Mouse (Mus musculus) stomach, embryonic 14.5 days (tissue): ENCODE measurements around the gene Ildr2. TPM values are rescaled to one million over a fixed set of nuclear protein-coding genes. Genes with fewer than 3 reads are reported as not detected.

Source experiments
- ATAC-seq: fragments of 200-750 bp; cut with Nextera tagmentation; 2 replicates; pipeline ENCODE4 v1.8.0; 2017; ENCODE audit warnings: low read depth, moderate TSS enrichment; ENCODE audit not compliant: insufficient number of reproducible peaks, insufficient read depth, low FRiP score
- H3K27ac ChIP-seq: fragments of 300-500 bp; sonication (generic); 2 replicates; pipeline ENCODE4 v1.5.1; 2014; ENCODE audit warnings: mild to moderate bottlenecking, low read length, moderate library complexity, mixed read lengths
- H3K27me3 ChIP-seq: fragments of 300-500 bp; sonication (generic); 2 replicates; pipeline ENCODE4 v1.6.1; 2014; ENCODE audit warnings: low read length, control low read depth, mixed read lengths; ENCODE audit not compliant: control insufficient read depth, insufficient read depth
- H3K36me3 ChIP-seq: fragments of 300-500 bp; sonication (generic); 2 replicates; pipeline ENCODE4 v1.6.1; 2014; ENCODE audit warnings: mild to moderate bottlenecking, control low read depth, low read length, moderate library complexity, mixed read lengths; ENCODE audit not compliant: control insufficient read depth, insufficient read depth
- H3K4me1 ChIP-seq: fragments of 300-500 bp; sonication (generic); 2 replicates; pipeline ENCODE4 v1.6.1; 2014; ENCODE audit warnings: low read length, control low read depth, mixed read lengths; ENCODE audit not compliant: control insufficient read depth, insufficient read depth
- H3K4me2 ChIP-seq: fragments of 300-500 bp; sonication (generic); replicated peaks from 2 replicates; pipeline ENCODE4 v1.6.1; 2014; ENCODE audit warnings: low read depth, low read length, control low read depth
- H3K4me3 ChIP-seq: fragments of 300-500 bp; sonication (generic); 2 replicates; pipeline ENCODE4 v1.5.1; 2014; ENCODE audit warnings: low read depth, low read length, control low read depth
- H3K9ac ChIP-seq: fragments of 300-500 bp; sonication (generic); replicated peaks from 2 replicates; pipeline ENCODE4 v1.6.1; 2014; ENCODE audit warnings: low read depth, mild to moderate bottlenecking, control low read depth, low read length, moderate library complexity, mixed read lengths
- H3K9me3 ChIP-seq: fragments of 300-500 bp; sonication (generic); 2 replicates; pipeline ENCODE4 v1.6.1; 2016; ENCODE audit warnings: low read depth, low read length, control low read depth; ENCODE audit not compliant: control insufficient read depth
- WGBS: fragments of 180-500 bp; shearing (Covaris S2); extraction: QIAGEN DNeasy Blood & Tissue Kit; methylation state at CpG from one replicate; pipeline ENCODE4 v1.1.7; 2014; 5-methylcytosine and 5-hydroxymethylcytosine counted together
- polyA plus RNA-seq: library from polyadenylated mRNA; unstranded; fragments of >200 nt; fragmentation: Nextera tagmentation; extraction: Ambion mirVana; gene quantifications from 2 replicates; pipeline ENCODE4 v1.2.1, GENCODE M21; 2014

The Ildr2 gene
- polyA plus RNA-seq, 1 experiment from 2014 or later = 1.1 TPM

DNA sequence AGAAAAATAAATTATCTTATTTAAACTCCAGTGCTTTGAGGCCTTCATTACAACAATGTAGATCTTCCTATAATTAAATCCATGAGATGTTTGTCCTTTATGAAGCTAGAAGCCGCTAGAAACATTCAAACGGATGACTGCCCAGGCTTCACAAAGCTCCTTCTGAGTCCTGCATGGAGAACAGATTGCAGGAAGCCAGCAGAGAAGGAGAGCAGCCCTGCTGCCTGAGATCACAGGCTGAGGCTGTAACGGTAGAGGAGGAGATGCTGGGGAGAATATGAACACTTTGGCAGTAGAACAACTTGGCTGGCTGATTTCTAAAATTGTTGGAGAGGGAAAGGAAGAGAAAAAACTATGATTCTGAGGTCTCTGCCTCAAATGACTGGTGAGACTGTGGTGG is 76.8 kb downstream of the Ildr2 start:
- Histone ChIP-seq H3K27me3 (no peaks in the 10 kb centered on the region), H3K4me1 (no peaks in the 10 kb centered on the region), H3K9me3 (no peaks in the 10 kb centered on the region), H3K36me3 (no peaks in the 10 kb centered on the region), H3K9ac (no peak overlapping the region), H3K4me2 (no peak overlapping the region), H3K4me3 (no peak overlapping the region), H3K27ac (no peak overlapping the region)
- 52% methylated on average over 3 of the region's 3 CpGs for WGBS
- no peak for ATAC-seq

DNA sequence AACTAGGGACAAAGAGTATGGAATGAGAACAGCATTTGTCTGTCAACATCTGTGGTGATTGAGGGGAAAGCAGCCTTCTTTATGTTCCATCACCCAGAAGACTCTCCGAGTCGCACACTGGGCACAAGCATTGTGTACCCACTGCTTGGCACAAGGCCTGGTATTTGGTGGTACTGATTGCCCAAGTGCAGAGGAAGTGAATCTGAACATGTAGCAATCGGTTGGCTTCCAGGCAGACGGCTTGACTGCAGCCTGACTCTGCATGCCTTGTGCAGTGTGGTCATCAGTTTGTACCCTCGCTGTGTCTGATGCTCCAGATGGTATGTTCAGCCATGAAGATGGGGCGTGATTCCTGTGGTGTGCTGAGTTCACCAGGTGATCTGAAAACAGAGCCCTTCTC is 85.2 kb downstream of the Ildr2 start:
- no peak overlapping the region for H3K4me2 ChIP-seq
- H3K27ac ChIP-seq = no peak overlapping the region
- WGBS = 87% methylated on average over 6 of the region's 6 CpGs
- no peak overlapping the region for H3K4me3 ChIP-seq
- no peak overlapping the region for H3K9ac ChIP-seq
- no peaks in the 10 kb centered on the region for H3K27me3 ChIP-seq
- no peaks in the 10 kb centered on the region for H3K4me1 ChIP-seq
- H3K9me3 ChIP-seq = no peaks in the 10 kb centered on the region
- ATAC-seq = no peak
- no peaks in the 10 kb centered on the region for H3K36me3 ChIP-seq

- Histone ChIP-seq H3K27ac (no peak overlapping the region), H3K4me1 (no peaks in the 10 kb centered on the region), H3K27me3 (no peaks in the 10 kb centered on the region), H3K9me3 (no peaks in the 10 kb centered on the region), H3K9ac (no peak overlapping the region), H3K36me3 (no peaks in the 10 kb centered on the region), H3K4me3 (no peak overlapping the region), H3K4me2 (no peak overlapping the region)
- 65% methylated on average over 2 of the region's 2 CpGs for WGBS
- ATAC-seq = no peak
These were observed 88.1 kb downstream of the Ildr2 start for GRCm38 (mm10) chr1:166342060-166342459.

DNA sequence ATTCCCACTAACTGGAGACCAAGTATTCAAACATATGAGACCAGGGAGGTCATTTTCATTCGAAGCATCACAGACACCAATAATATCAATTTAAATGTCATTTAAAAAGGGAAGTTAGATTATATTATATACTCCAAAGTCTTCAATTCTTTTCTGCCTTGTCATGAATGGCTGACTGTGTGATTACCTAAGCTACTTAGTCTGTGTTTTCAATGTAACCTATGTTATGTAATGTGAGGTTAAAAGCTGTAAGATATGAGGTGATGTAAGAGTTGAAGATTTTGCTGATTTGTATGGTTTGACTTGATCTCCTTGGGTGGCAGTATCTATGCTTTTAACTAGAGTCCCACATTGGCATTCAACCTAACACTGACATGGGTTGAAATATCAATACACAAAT is 88.6 kb downstream of the Ildr2 start:
- Histone ChIP-seq H3K4me2 (no peak overlapping the region), H3K27ac (no peak overlapping the region), H3K9ac (no peak overlapping the region), H3K4me1 (no peaks in the 10 kb centered on the region), H3K36me3 (no peaks in the 10 kb centered on the region), H3K27me3 (no peaks in the 10 kb centered on the region), H3K4me3 (no peak overlapping the region), H3K9me3 (no peaks in the 10 kb centered on the region)
- no peak for ATAC-seq
- 72% methylated on average over 1 of the region's 1 CpGs for WGBS

DNA sequence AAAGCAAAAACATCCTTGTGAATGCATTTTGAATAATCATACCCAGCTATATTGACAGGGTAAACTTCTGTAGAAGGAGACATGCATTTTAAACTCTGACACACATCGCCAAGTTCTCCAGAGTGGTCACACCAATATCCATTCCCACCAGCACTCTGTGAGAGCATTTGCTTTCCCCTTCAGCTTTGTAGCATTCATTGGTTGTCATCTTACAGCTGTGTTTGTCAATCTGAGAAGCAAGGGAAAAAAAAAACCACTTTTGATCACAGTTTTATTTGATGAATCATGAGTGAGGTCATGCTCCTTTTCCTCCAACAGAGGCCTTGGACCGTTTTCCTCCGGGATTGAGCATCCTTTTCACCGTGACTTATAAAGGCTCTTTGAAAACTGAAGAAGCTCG is 89.6 kb downstream of the Ildr2 start:
- no peaks in the 10 kb centered on the region for H3K4me1 ChIP-seq
- H3K27ac ChIP-seq = no peak overlapping the region
- no peaks in the 10 kb centered on the region for H3K36me3 ChIP-seq
- no peaks in the 10 kb centered on the region for H3K27me3 ChIP-seq
- no peak overlapping the region for H3K9ac ChIP-seq
- H3K9me3 ChIP-seq = no peaks in the 10 kb centered on the region
- WGBS = 66% methylated on average over 5 of the region's 5 CpGs
- ATAC-seq = no peak
- no peak overlapping the region for H3K4me2 ChIP-seq
- no peak overlapping the region for H3K4me3 ChIP-seq

DNA sequence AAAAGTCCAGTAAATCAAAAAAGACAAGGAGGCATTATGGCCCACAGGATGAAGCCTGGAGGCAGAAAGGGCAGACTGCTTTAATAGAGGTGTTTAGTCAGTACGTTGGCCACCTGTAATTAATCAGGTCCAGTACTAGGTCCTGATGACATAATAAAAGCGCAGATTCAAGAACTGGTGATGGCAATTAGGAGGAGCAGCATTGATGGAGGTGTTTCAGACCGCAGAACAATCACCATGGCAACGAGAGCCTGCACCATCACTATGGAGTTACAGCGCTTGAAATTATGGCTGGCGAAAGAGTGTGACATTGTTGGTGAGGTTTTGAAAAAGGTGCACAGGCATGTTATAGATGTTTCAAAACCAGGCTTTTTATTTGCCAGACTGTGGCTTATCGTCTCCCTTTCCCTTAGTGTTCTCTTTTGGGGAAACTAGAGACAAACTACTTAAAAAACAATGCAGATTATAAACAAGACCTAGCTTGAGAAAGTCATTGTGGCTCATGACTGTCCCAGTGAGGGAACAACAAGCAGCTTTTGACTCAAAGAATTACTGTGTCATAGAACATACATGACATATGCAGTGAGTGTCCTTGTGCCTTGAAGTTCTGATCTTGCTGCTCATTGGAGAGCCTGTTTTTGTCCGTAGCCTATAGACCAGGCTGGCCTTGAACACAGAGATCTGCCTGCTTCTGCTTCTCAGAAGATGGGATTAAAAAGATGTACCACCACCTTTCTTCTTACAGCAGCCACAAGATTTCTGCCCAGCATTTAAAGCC is 90.5 kb downstream of the Ildr2 start:
- Histone ChIP-seq H3K4me2 (no peak overlapping the region), H3K4me3 (no peak overlapping the region), H3K27me3 (no peaks in the 10 kb centered on the region), H3K4me1 (no peaks in the 10 kb centered on the region), H3K27ac (no peak overlapping the region), H3K9me3 (no peaks in the 10 kb centered on the region), H3K36me3 (no peaks in the 10 kb centered on the region), H3K9ac (no peak overlapping the region)
- no peak for ATAC-seq
- WGBS = 78% methylated on average over 8 of the region's 8 CpGs

GRCm38 (mm10) chr1:166345602-166346001 is 91.7 kb downstream of the Ildr2 start:
- Histone ChIP-seq H3K36me3 (no peaks in the 10 kb centered on the region), H3K4me1 (no peaks in the 10 kb centered on the region), H3K27ac (no peak overlapping the region), H3K9ac (no peak overlapping the region), H3K9me3 (no peaks in the 10 kb centered on the region), H3K27me3 (no peaks in the 10 kb centered on the region), H3K4me3 (no peak overlapping the region), H3K4me2 (no peak overlapping the region)
- ATAC-seq = no peak
- 92% methylated on average over 6 of the region's 6 CpGs for WGBS

- H3K4me3 ChIP-seq = no peak overlapping the region
- H3K27me3 ChIP-seq = no peaks in the 10 kb centered on the region
- no peaks in the 10 kb centered on the region for H3K36me3 ChIP-seq
- H3K4me1 ChIP-seq = no peaks in the 10 kb centered on the region
- 83% methylated on average over 3 of the region's 3 CpGs for WGBS
- no peak overlapping the region for H3K27ac ChIP-seq
- ATAC-seq = no peak
- no peaks in the 10 kb centered on the region for H3K9me3 ChIP-seq
- H3K4me2 ChIP-seq = no peak overlapping the region
- H3K9ac ChIP-seq = no peak overlapping the region
These were observed 93.0 kb downstream of the Ildr2 start for GRCm38 (mm10) chr1:166346906-166347305.

GRCm38 (mm10) chr1:166349341-166349740 is 95.4 kb downstream of the Ildr2 start:
- no peaks in the 10 kb centered on the region for H3K36me3 ChIP-seq
- H3K9ac ChIP-seq = no peak overlapping the region
- H3K4me3 ChIP-seq = no peak overlapping the region
- ATAC-seq = no peak
- WGBS = 75% methylated on average over 3 of the region's 3 CpGs
- no peaks in the 10 kb centered on the region for H3K4me1 ChIP-seq
- no peak overlapping the region for H3K4me2 ChIP-seq
- H3K9me3 ChIP-seq = no peaks in the 10 kb centered on the region
- H3K27me3 ChIP-seq = no peaks in the 10 kb centered on the region
- no peak overlapping the region for H3K27ac ChIP-seq
